7 mouse cellular contexts compared by ENCODE assay signal in genomic region chr4:43653161-43654015, GRCm38 (mm10). TPM values are rescaled to one million over a fixed set of nuclear protein-coding genes. Genes with fewer than 3 reads are reported as not detected.
A peak's percentile ranks its signal among the peaks of the same experiment; 100 is the strongest.
DNase-seq lines count a peak whose midpoint lies in the region; TF ChIP-seq lines count a peak whose summit lies in the region.

TSS of gene Spag8 (minus strand) at chr4:43653594.

- peak; percentile 35 to 36 for DNase-seq in B cell, adult 2 months
- peak; percentile 59 for DNase-seq in forebrain, embryonic 10.5 days (ENCODE audit: extremely low spot score, low spot score)
- DNase-seq in induced T-regulatory cell, adult 2 months (ENCODE audit: low read depth): peak; percentile 41
- DNase-seq in lung, adult 2 months: peak; percentile 51
- DNase-seq in layer of hippocampus, adult 9-10 months (ENCODE audit: low spot score): no peak

- no peaks in the 10 kb centered on the region for H3K36me3 ChIP-seq in ES-Bruce4 (ENCODE audit: control insufficient read depth, insufficient read depth, low read length, poor library complexity, severe bottlenecking)
- peaks cover 15% of the 10 kb centered on the region for H3K36me3 ChIP-seq in forebrain, embryonic 10.5 days (replicated peaks)

- no peak for TF ChIP-seq CTCF in ES-Bruce4 (IDR thresholded peaks at IDR 0.05; ENCODE audit: low read depth, low read length)
- no peak for TF ChIP-seq CTCF in lung, adult 2 months (IDR thresholded peaks at IDR 0.05; ENCODE audit: insufficient read depth, low read length)
- no peak for TF ChIP-seq CTCF in olfactory bulb, adult 2 months (IDR thresholded peaks at IDR 0.05; ENCODE audit: insufficient read depth, low read depth, low read length)

- no peaks in the 10 kb centered on the region for H3K4me1 ChIP-seq in ES-Bruce4 (ENCODE audit: control insufficient read depth, insufficient read depth, low read length)
- H3K4me1 ChIP-seq in forebrain, embryonic 10.5 days: peaks cover 33% of the 10 kb centered on the region
- H3K4me1 ChIP-seq in lung, adult 2 months (ENCODE audit: control insufficient read depth, insufficient read depth, low read length): peaks cover 4% of the 10 kb centered on the region; the same call in 1 of the 2 replicates
- peaks cover 9% of the 10 kb centered on the region; the same call in 1 of the 2 replicates for H3K4me1 ChIP-seq in olfactory bulb, adult 2 months (ENCODE audit: control insufficient read depth, insufficient read depth, low read length)

- no peak for TF ChIP-seq EP300 in ES-Bruce4 (IDR thresholded peaks at IDR 0.05; ENCODE audit: insufficient read depth, low read depth, low read length)

- no peaks in the 10 kb centered on the region for H3K27me3 ChIP-seq in ES-Bruce4 (ENCODE audit: control insufficient read depth, insufficient read depth, low read length, poor library complexity, severe bottlenecking)
- H3K27me3 ChIP-seq in forebrain, embryonic 10.5 days (ENCODE audit: poor library complexity, severe bottlenecking): no peaks in the 10 kb centered on the region; the same call in 1 of the 2 replicates

- WGBS in forebrain, embryonic 10.5 days: 14% methylated on average over 24 of the region's 24 CpGs
- WGBS in lung, adult 2 months: 16% methylated on average over 24 of the region's 24 CpGs
- WGBS in olfactory bulb, adult 2 months: 14% methylated on average over 24 of the region's 24 CpGs

- H3K9ac ChIP-seq in ES-Bruce4 (ENCODE audit: low read depth, poor library complexity, severe bottlenecking): no peak within 1 kb of the TSS

- H3K4me3 ChIP-seq in ES-Bruce4 (ENCODE audit: low read depth, low read length): 0 out of 2 replicates have a peak within 1 kb of the TSS, but pooled peaks have one; percentile 24
- peak within 1 kb of the TSS; percentile 47 for H3K4me3 ChIP-seq in forebrain, embryonic 10.5 days
- peak within 1 kb of the TSS; percentile 57 for H3K4me3 ChIP-seq in lung, adult 2 months (replicated peaks; ENCODE audit: extremely low read depth, low read depth, low read length)
- peak within 1 kb of the TSS; percentile 38 for H3K4me3 ChIP-seq in olfactory bulb, adult 2 months (ENCODE audit: insufficient read depth, low read depth, low read length)

- TF ChIP-seq POLR2A in ES-Bruce4 (IDR thresholded peaks at IDR 0.05; ENCODE audit: insufficient read depth, low read length): no peak
- TF ChIP-seq POLR2A in lung, adult 2 months (IDR thresholded peaks at IDR 0.05; ENCODE audit: borderline replicate concordance, extremely low read depth, low read depth, low read length): no peak
- TF ChIP-seq POLR2A in olfactory bulb, adult 2 months (IDR thresholded peaks at IDR 0.05; ENCODE audit: insufficient read depth, low read depth, low read length): no peak

- H3K27ac ChIP-seq in ES-Bruce4 (ENCODE audit: insufficient read depth, low read length): no peak within 1 kb of the TSS
- H3K27ac ChIP-seq in forebrain, embryonic 10.5 days: peak within 1 kb of the TSS; percentile 60
- no peak within 1 kb of the TSS for H3K27ac ChIP-seq in olfactory bulb, adult 2 months (ENCODE audit: insufficient read depth, low read depth, low read length)

- H3K9me3 ChIP-seq in ES-Bruce4 (replicated peaks; ENCODE audit: control insufficient read depth, insufficient read depth, low read length, poor library complexity, severe bottlenecking): no peaks in the 10 kb centered on the region
- peaks cover 9% of the 10 kb centered on the region for H3K9me3 ChIP-seq in forebrain, embryonic 10.5 days

RNA-seq across cellular contexts. Expression of gene Spag8, which starts in this region (rescaled TPM):
- 0.50 and 0.97 TPM in 2 replicates for polyA plus RNA-seq in ES-Bruce4 (2011; ENCODE audit: insufficient read depth, insufficient read length, low read depth, missing spikeins)
- 1.9 and 2.9 TPM in 2 replicates for polyA plus RNA-seq in forebrain, embryonic 10.5 days (2016; fragmentation: Nextera tagmentation; extraction: Ambion mirVana)
- polyA plus RNA-seq in lung, adult 2 months (2012; rRNA removed): 12.1 and 14.7 TPM in 2 replicates
- polyA plus RNA-seq in olfactory bulb, adult 2 months (2012; ENCODE audit: insufficient read depth, insufficient read length, low replicate concordance, missing spikeins): not detected in 2 replicates
